Mouse (Mus musculus): Measurements from ENCODE around the gene Prss35. TPM values are rescaled to one million over a fixed set of nuclear protein-coding genes. Genes with fewer than 3 reads are reported as not detected.

Gene Prss35
- total RNA-seq, 1 experiment: 9.4 TPM

GRCm38 (mm10) chr9:86710091-86710634 is 33.3 kb upstream of the Prss35 start:
- no peaks in the 10 kb centered on the region for H3K9me3 ChIP-seq (ENCODE audit: control insufficient read depth, insufficient read depth, low read depth, low read length)
- no peaks in the 10 kb centered on the region for H3K36me3 ChIP-seq (ENCODE audit: control insufficient read depth, insufficient read depth, low read length, poor library complexity, severe bottlenecking)
- DNase-seq (ENCODE audit: low read depth, low spot score): no peak

GRCm38 (mm10) chr9:86712648-86713047 is 30.8 kb upstream of the Prss35 start:
- H3K27ac ChIP-seq (ENCODE audit: insufficient read depth, low read depth, low read length, poor library complexity, severe bottlenecking): no peak overlapping the region
- H3K4me3 ChIP-seq (ENCODE audit: insufficient read depth in 1 of 2, low read depth in 1 of 2, low read length in 2 of 2, poor library complexity in 1 of 2, severe bottlenecking in 1 of 2): no peak overlapping the region
- DNase-seq (ENCODE audit: low read depth, low spot score): no peak
- H3K36me3 ChIP-seq (ENCODE audit: control insufficient read depth, insufficient read depth, low read length, poor library complexity, severe bottlenecking): no peaks in the 10 kb centered on the region
- TF ChIP-seq HCFC1 (IDR thresholded peaks at IDR 0.05; ENCODE audit: borderline replicate concordance, insufficient read depth, low read length) (no peak), CHD2 (IDR thresholded peaks at IDR 0.05; ENCODE audit: low read depth, low read length) (no peak), ZNF384 (IDR thresholded peaks at IDR 0.05; ENCODE audit: low read depth, low read length) (no peak), MAFK (IDR thresholded peaks at IDR 0.05; ENCODE audit: insufficient read depth, low read depth, low read length) (no peak), ZC3H11A (IDR thresholded peaks at IDR 0.05; ENCODE audit: borderline replicate concordance, low read depth, low read length) (no peak)
- in situ Hi-C loops (cut with MboI; ENCODE audit: low sequenced_read_pairs in 2 of 2, unreplicated experiment in 2 of 2): no loop called here
- H3K4me1 ChIP-seq (ENCODE audit: control insufficient read depth in 2 of 2, insufficient read depth in 2 of 2, low read length in 2 of 2, poor library complexity in 1 of 2): 0 out of 4 replicates have a peak, but pooled peaks cover 0 to 2% of the 10 kb centered on the region in 2 experiments
- no peak overlapping the region for H3K9ac ChIP-seq (ENCODE audit: insufficient read depth, low read depth, low read length, poor library complexity, severe bottlenecking)
- no peaks in the 10 kb centered on the region for H3K9me3 ChIP-seq (ENCODE audit: control insufficient read depth, insufficient read depth, low read depth, low read length)

More at GRCm38 (mm10) chr9:86710091-86710634, 33.3 kb upstream of the Prss35 start:
- in situ Hi-C loops (cut with MboI; ENCODE audit: low sequenced_read_pairs in 2 of 2, unreplicated experiment in 2 of 2): no loop called here
- no peak overlapping the region for H3K27ac ChIP-seq (ENCODE audit: insufficient read depth, low read depth, low read length, poor library complexity, severe bottlenecking)
- H3K9ac ChIP-seq (ENCODE audit: insufficient read depth, low read depth, low read length, poor library complexity, severe bottlenecking): no peak overlapping the region
- H3K4me3 ChIP-seq (ENCODE audit: insufficient read depth in 1 of 2, low read depth in 1 of 2, low read length in 2 of 2, poor library complexity in 1 of 2, severe bottlenecking in 1 of 2): no peak overlapping the region
- H3K4me1 ChIP-seq (ENCODE audit: control insufficient read depth in 2 of 2, insufficient read depth in 2 of 2, low read length in 2 of 2, poor library complexity in 1 of 2): no peaks in the 10 kb centered on the region
- TF ChIP-seq ZC3H11A (IDR thresholded peaks at IDR 0.05; ENCODE audit: borderline replicate concordance, low read depth, low read length) (no peak), HCFC1 (IDR thresholded peaks at IDR 0.05; ENCODE audit: borderline replicate concordance, insufficient read depth, low read length) (no peak), ZNF384 (IDR thresholded peaks at IDR 0.05; ENCODE audit: low read depth, low read length) (no peak), CHD2 (IDR thresholded peaks at IDR 0.05; ENCODE audit: low read depth, low read length) (no peak), MAFK (IDR thresholded peaks at IDR 0.05; ENCODE audit: insufficient read depth, low read depth, low read length) (no peak)

GRCm38 (mm10) chr9:86714089-86714488 is 29.4 kb upstream of the Prss35 start:
- 0 out of 4 replicates have a peak, but pooled peaks cover 0 to 2% of the 10 kb centered on the region in 2 experiments for H3K4me1 ChIP-seq (ENCODE audit: control insufficient read depth in 2 of 2, insufficient read depth in 2 of 2, low read length in 2 of 2, poor library complexity in 1 of 2)
- H3K9ac ChIP-seq (ENCODE audit: insufficient read depth, low read depth, low read length, poor library complexity, severe bottlenecking): no peak overlapping the region
- no peak for DNase-seq (ENCODE audit: low read depth, low spot score)
- no peak for TF ChIP-seq HCFC1 (IDR thresholded peaks at IDR 0.05; ENCODE audit: borderline replicate concordance, insufficient read depth, low read length)
- TF ChIP-seq MAFK (IDR thresholded peaks at IDR 0.05; ENCODE audit: insufficient read depth, low read depth, low read length): no peak
- no peak for TF ChIP-seq ZC3H11A (IDR thresholded peaks at IDR 0.05; ENCODE audit: borderline replicate concordance, low read depth, low read length)
- no peak for TF ChIP-seq ZNF384 (IDR thresholded peaks at IDR 0.05; ENCODE audit: low read depth, low read length)
- no peak for TF ChIP-seq CHD2 (IDR thresholded peaks at IDR 0.05; ENCODE audit: low read depth, low read length)
- H3K27ac ChIP-seq (ENCODE audit: insufficient read depth, low read depth, low read length, poor library complexity, severe bottlenecking): no peak overlapping the region
- no peaks in the 10 kb centered on the region for H3K9me3 ChIP-seq (ENCODE audit: control insufficient read depth, insufficient read depth, low read depth, low read length)
- no peaks in the 10 kb centered on the region for H3K36me3 ChIP-seq (ENCODE audit: control insufficient read depth, insufficient read depth, low read length, poor library complexity, severe bottlenecking)
- H3K4me3 ChIP-seq (ENCODE audit: insufficient read depth in 1 of 2, low read depth in 1 of 2, low read length in 2 of 2, poor library complexity in 1 of 2, severe bottlenecking in 1 of 2): no peak overlapping the region
- in situ Hi-C loops (cut with MboI; ENCODE audit: low sequenced_read_pairs in 2 of 2, unreplicated experiment in 2 of 2): no loop called here

- in situ Hi-C loops (cut with MboI; ENCODE audit: low sequenced_read_pairs in 2 of 2, unreplicated experiment in 2 of 2): no loop called here
- no peaks in the 10 kb centered on the region for H3K9me3 ChIP-seq (ENCODE audit: control insufficient read depth, insufficient read depth, low read depth, low read length)
- 0 out of 4 replicates have a peak, but pooled peaks cover 2 to 4% of the 10 kb centered on the region in 2 experiments for H3K4me1 ChIP-seq (ENCODE audit: control insufficient read depth in 2 of 2, insufficient read depth in 2 of 2, low read length in 2 of 2, poor library complexity in 1 of 2)
- DNase-seq (ENCODE audit: low read depth, low spot score): no peak
- H3K9ac ChIP-seq (ENCODE audit: insufficient read depth, low read depth, low read length, poor library complexity, severe bottlenecking): no peak overlapping the region
- no peak overlapping the region for H3K27ac ChIP-seq (ENCODE audit: insufficient read depth, low read depth, low read length, poor library complexity, severe bottlenecking)
- H3K36me3 ChIP-seq (ENCODE audit: control insufficient read depth, insufficient read depth, low read length, poor library complexity, severe bottlenecking): no peaks in the 10 kb centered on the region
- no peak overlapping the region for H3K4me3 ChIP-seq (ENCODE audit: insufficient read depth in 1 of 2, low read depth in 1 of 2, low read length in 2 of 2, poor library complexity in 1 of 2, severe bottlenecking in 1 of 2)
- TF ChIP-seq CHD2 (IDR thresholded peaks at IDR 0.05; ENCODE audit: low read depth, low read length) (no peak), ZC3H11A (IDR thresholded peaks at IDR 0.05; ENCODE audit: borderline replicate concordance, low read depth, low read length) (no peak), HCFC1 (IDR thresholded peaks at IDR 0.05; ENCODE audit: borderline replicate concordance, insufficient read depth, low read length) (no peak), ZNF384 (IDR thresholded peaks at IDR 0.05; ENCODE audit: low read depth, low read length) (no peak), MAFK (IDR thresholded peaks at IDR 0.05; ENCODE audit: insufficient read depth, low read depth, low read length) (no peak)
Measured at GRCm38 (mm10) chr9:86716540-86716939, 26.9 kb upstream of the Prss35 start.

Data from ES-E14 (cell line).